Mouse (Mus musculus) liver (tissue): ENCODE data around the gene Dennd4c.
A peak's percentile ranks its signal among the peaks of the same experiment; 100 is the strongest.

Experiments
- DNase-seq: peaks from one replicate; pipeline ENCODE4 v3.0.0-alpha.2; 2020; ENCODE audit warnings: mixed read lengths

Gene Dennd4c

DNA sequence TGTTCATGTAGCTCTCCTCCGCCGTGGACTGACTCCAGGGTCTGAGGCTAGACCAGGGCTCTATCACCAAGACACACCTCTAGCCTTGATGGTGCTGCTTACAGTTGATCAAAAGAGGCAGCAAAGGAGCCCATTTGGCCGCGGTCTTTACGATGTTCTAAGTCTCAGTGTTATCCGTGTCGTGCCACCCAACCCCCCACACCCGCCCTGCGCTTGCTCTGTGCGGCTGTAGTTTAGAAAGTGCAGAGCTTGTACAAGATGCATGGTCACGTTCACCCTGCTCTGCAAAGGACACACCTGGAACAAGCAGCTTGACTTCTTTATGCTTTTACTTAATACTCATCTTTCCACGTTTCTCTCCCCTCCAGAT, 137.4 kb downstream of the Dennd4c start:
- peak; percentile 69 for DNase-seq

DNA sequence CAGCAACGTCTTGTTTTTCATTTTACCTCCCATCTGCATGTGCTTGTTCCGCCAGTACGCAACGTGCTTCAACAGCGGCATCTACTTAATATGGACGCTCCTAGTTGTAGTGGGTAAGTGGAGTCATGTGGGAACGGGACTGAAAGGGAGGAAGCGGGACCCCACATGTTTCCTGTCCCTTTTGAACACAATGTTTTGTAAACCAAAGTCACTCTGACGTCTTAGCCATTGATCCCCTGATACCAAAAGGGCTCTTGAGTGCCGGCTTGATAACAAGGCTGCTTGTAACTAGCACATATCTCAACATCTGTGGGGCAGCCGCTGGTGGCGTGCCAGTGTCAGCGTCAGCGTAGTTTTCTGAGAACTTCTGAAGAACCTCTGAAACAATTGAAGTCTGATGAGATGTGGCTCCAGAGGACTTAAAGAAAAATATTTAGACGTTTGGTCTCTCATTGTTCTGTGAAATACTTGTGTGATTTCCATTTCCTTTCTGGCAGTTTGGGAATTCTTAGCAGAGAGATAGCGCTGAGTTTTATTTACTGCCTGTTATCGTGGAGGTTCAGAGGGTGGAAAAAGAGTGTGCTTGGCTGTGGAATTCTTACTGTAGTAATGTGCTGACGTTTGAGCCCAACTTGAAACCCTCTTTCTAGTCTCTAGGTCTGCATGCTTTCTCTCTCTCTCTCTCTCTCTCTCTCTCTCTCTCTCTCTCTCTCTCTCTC, 138.0 kb downstream of the Dennd4c start:
- DNase-seq, result peak; percentile 72

DNA sequence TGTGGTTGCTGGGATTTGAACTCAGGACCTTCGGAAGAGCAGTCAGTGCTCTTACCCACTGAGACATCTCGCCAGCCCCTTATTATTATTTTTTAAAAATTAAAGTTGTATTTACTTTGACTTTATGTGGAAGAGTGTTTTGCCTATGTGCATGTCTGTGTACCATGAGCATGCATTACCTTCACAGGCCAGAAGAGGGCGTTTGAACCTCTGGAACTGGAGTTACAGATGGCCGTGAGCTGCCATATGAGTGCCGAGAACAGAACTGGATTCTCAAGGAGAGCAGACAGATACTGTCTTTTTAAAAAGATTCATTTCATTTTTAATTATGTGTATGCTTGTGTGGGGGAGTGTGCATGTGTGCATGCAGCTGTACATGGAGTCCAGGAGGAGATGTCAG, 139.5 kb downstream of the Dennd4c start:
- peak; percentile 23 for DNase-seq

- no peak for DNase-seq
These were observed 149.1 kb downstream of the Dennd4c start for GRCm38 (mm10) chr4:86897411-86897810.

DNA sequence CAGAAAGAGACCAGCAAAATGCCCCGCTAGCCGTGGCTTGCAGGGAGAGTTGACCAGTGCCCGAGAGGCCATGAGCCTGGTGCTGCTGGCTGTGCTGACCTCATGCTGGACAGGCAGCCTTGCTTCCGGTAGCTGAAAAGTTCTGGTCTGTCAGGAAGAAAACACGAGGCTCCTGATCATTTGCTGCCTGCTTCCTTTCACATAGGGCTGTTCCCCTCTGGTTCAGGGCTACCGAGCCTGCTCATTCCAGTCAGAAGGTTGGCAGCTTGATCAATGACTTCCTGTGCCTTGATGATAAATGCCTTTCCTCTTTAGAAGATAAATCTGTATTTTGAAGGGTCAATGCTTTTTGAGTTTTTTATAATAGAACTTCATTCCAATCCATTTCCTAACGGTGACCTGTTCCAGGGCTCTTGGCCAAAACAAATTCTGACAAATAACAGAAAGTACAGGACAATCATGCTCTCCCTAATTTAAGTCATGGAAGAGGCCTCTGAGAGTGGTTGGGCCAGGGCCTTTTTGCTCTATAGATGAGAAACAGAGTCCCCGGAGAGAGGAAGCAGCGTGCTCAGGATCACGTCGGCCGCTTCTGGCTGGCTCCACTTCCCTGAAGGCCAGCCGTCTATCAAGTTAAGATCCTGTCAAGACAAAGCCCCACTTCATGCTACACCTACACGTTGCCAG, 150.6 kb downstream of the Dennd4c start:
- peak; percentile 30 for DNase-seq
